Mouse (Mus musculus) myocyte (in vitro differentiated cells): Measurements from ENCODE around the gene 9130409I23Rik.

Experiments
- CEBPB ChIP-seq: IDR thresholded peaks from 2 replicates; pipeline ENCODE4 v1.6.1; 2011; ENCODE audit warnings: mild to moderate bottlenecking, moderate library complexity; ENCODE audit not compliant: poor library complexity, insufficient read depth, severe bottlenecking
- E2F4 ChIP-seq: IDR thresholded peaks from one replicate; pipeline ENCODE4 v1.6.1; 2011; ENCODE audit warnings: mild to moderate bottlenecking, control low read depth, moderate library complexity; ENCODE audit not compliant: insufficient read depth
- MAX ChIP-seq: IDR thresholded peaks from one replicate; pipeline ENCODE4 v1.6.1; 2011; ENCODE audit warnings: low read depth, mild to moderate bottlenecking, control low read depth
- POLR2A ChIP-seq: IDR thresholded peaks from one replicate; pipeline ENCODE4 v1.6.1; 2011; ENCODE audit warnings: low read depth, mild to moderate bottlenecking, control low read depth, moderate library complexity; ENCODE audit not compliant: insufficient read length
- POLR2AphosphoS2 ChIP-seq: IDR thresholded peaks from one replicate; pipeline ENCODE4 v1.6.1; 2011; ENCODE audit warnings: low read depth, control low read depth; ENCODE audit not compliant: insufficient read length
- TCF12 ChIP-seq: IDR thresholded peaks from one replicate; pipeline ENCODE4 v1.6.1; 2011; ENCODE audit warnings: mild to moderate bottlenecking, control low read depth; ENCODE audit not compliant: poor library complexity, insufficient read depth, severe bottlenecking
- USF1 ChIP-seq: IDR thresholded peaks from one replicate; pipeline ENCODE4 v1.6.1; 2011; ENCODE audit warnings: low read depth, mild to moderate bottlenecking, control low read depth, moderate library complexity

GRCm38 (mm10) chr1:181037623-181038022 is 13.4 kb upstream of the 9130409I23Rik start:
- no peak for TF ChIP-seq POLR2A
- TF ChIP-seq MAX = no peak
- TF ChIP-seq USF1 = no peak
- TF ChIP-seq E2F4 = no peak
- TF ChIP-seq POLR2AphosphoS2 = no peak
- no peak for TF ChIP-seq CEBPB
- no peak for TF ChIP-seq TCF12
